10 mouse cellular contexts compared by ENCODE assay signal in genomic region chr6:98843598-98843997, GRCm38 (mm10).
A peak's percentile ranks its signal among the peaks of the same experiment; 100 is the strongest.
DNase-seq lines count a peak whose midpoint lies in the region; ATAC-seq and TF ChIP-seq lines count a peak whose summit lies in the region.
"Had no signal": no experiment of that assay in that cellular context is flagged by ENCODE, and none has a peak within 500 bp of the region (broad histone marks: within the 10 kb centered on the region; RNA-seq: fewer than 3 reads in every experiment).

No protein-coding gene starts in this region.

- dilution Hi-C loops in CH12.LX (cut with MboI; ENCODE audit: extremely low pct_ligation_motif_present, extremely low pct_unique_long_range_greater_than_20kb, low sequenced_read_pairs): no loop called here

- TF ChIP-seq CTCF in CH12.LX (conservative IDR thresholded peaks at IDR 0.05 in 1 of 2, IDR thresholded peaks at IDR 0.05 in 1 of 2; ENCODE audit: low read depth in 2 of 2, low read length in 2 of 2): no peak

- H3K27ac ChIP-seq in CH12.LX (ENCODE audit: insufficient read depth, low read depth): peak overlapping the region; percentile 21; the same call in 1 of the 2 replicates
- no peak overlapping the region for H3K27ac ChIP-seq in hindbrain, embryonic 12.5 days
- H3K27ac ChIP-seq: limb, embryonic 15.5 days had no signal

- H3K4me1 ChIP-seq in CH12.LX (ENCODE audit: control insufficient read depth in 1 of 2, insufficient read depth in 2 of 2): peaks cover 25 to 60% of the 10 kb centered on the region in 2 experiments
- 0 out of 2 replicates have a peak, but pooled peaks cover 2% of the 10 kb centered on the region for H3K4me1 ChIP-seq in hindbrain, embryonic 12.5 days

- no peaks in the 10 kb centered on the region for H3K27me3 ChIP-seq in CH12.LX (replicated peaks)
- H3K27me3 ChIP-seq in hindbrain, embryonic 12.5 days: no peaks in the 10 kb centered on the region
- H3K27me3 ChIP-seq: limb, embryonic 15.5 days had no signal

- 77% methylated on average over 5 of the region's 5 CpGs for WGBS in hindbrain, embryonic 12.5 days

- no peak for TF ChIP-seq EP300 in CH12.LX (IDR thresholded peaks at IDR 0.05; ENCODE audit: low read length)

- H3K4me2 ChIP-seq in CH12.LX (ENCODE audit: insufficient read depth, low read depth, poor library complexity, severe bottlenecking): no peak overlapping the region
- H3K4me2 ChIP-seq in hindbrain, embryonic 12.5 days (replicated peaks): no peak overlapping the region
- H3K4me2 ChIP-seq: limb, embryonic 15.5 days had no signal

- no peak for TF ChIP-seq POLR2A in CH12.LX (IDR thresholded peaks at IDR 0.05; ENCODE audit: low read depth, low read length)

- H3K4me3 ChIP-seq in CH12.LX (replicated peaks in 1 of 3; ENCODE audit: low read depth in 2 of 3, low read length in 2 of 3, poor library complexity in 1 of 3): no peak overlapping the region
- no peak overlapping the region for H3K4me3 ChIP-seq in hindbrain, embryonic 12.5 days
- H3K4me3 ChIP-seq: limb, embryonic 15.5 days had no signal

- H3K9ac ChIP-seq in CH12.LX (ENCODE audit: insufficient read depth, low read depth): no peak overlapping the region
- H3K9ac ChIP-seq in hindbrain, embryonic 12.5 days: no peak overlapping the region
- H3K9ac ChIP-seq: limb, embryonic 15.5 days had no signal

- no peak for ATAC-seq in hindbrain, embryonic 12.5 days (ENCODE audit: low FRiP score)

- no peaks in the 10 kb centered on the region for H3K79me2 ChIP-seq in CH12.LX (replicated peaks; ENCODE audit: control insufficient read depth, extremely low read depth, insufficient read depth, poor library complexity, severe bottlenecking)

- H3K36me3 ChIP-seq in CH12.LX (replicated peaks in 1 of 2; ENCODE audit: control insufficient read depth in 1 of 2, insufficient read depth in 1 of 2, low read length in 1 of 2): no peaks in the 10 kb centered on the region
- H3K36me3 ChIP-seq in hindbrain, embryonic 12.5 days: no peaks in the 10 kb centered on the region
- H3K36me3 ChIP-seq: limb, embryonic 15.5 days had no signal

- peak; percentile 33 to 50 for DNase-seq in cerebellum, postnatal 10 days
- no peak for DNase-seq in cerebellum, adult 11-12 months
- peak; percentile 37 for DNase-seq in CH12.LX (ENCODE audit: extremely low read depth)
- DNase-seq in heart, adult 8-10 months (ENCODE audit: low spot score): peak; percentile 2
- DNase-seq in lung, postnatal 25 days (ENCODE audit: low spot score): peak; percentile 40
- DNase-seq in embryo, embryonic 9.5 days (ENCODE audit: extremely low spot score): no peak
- DNase-seq in layer of hippocampus, adult 18-20 months (ENCODE audit: low spot score in 2 of 2): no peak
- DNase-seq: kidney, adult 8-10 months had no signal

- in situ Hi-C loops in CH12.LX (cut with MboI; ENCODE audit: low pct_ligation_motif_present, low pct_unique_long_range_greater_than_20kb, low sequenced_read_pairs): no loop called here

- H3K9me3 ChIP-seq in CH12.LX (replicated peaks; ENCODE audit: low read length): no peaks in the 10 kb centered on the region
- no peaks in the 10 kb centered on the region for H3K9me3 ChIP-seq in hindbrain, embryonic 12.5 days (replicated peaks)
- H3K9me3 ChIP-seq: limb, embryonic 15.5 days had no signal

- TF ChIP-seq RAD21 in CH12.LX (IDR thresholded peaks at IDR 0.05; ENCODE audit: low read depth, low read length): no peak

TF ChIP-seq in CH12.LX, 34 proteins besides CTCF, POLR2A, EP300 and RAD21:
- no peak for TF ChIP-seq POLR2AphosphoS2 (IDR thresholded peaks at IDR 0.05; ENCODE audit: low read depth, low read length)
- no peak for TF ChIP-seq ETS1 (conservative IDR thresholded peaks at IDR 0.05; ENCODE audit: low read depth, low read length)
- TF ChIP-seq IRF4 (IDR thresholded peaks at IDR 0.05; ENCODE audit: low read depth, low read length): 0 out of 2 replicates have a peak, but pooled peaks have one; percentile 4

Comparison
In these comparisons a context has a peak if more than half of its experiments do, and no peak if none do; other contexts are left out.
1. DNase-seq: peak in cerebellum, postnatal 10 days (2 of 2), CH12.LX (single experiment), heart, adult 8-10 months (single experiment) and lung, postnatal 25 days (single experiment); none in cerebellum, adult 11-12 months (single experiment), embryo, embryonic 9.5 days (single experiment) and layer of hippocampus, adult 18-20 months (0 of 2).